Mouse (Mus musculus) right cerebral cortex, postnatal 14 days (tissue): Measurements from ENCODE around the gene Pcx.

Experiments used
- DNase-seq: peaks from one replicate; pipeline ENCODE4 v3.0.0; 2022

Gene Pcx

DNA sequence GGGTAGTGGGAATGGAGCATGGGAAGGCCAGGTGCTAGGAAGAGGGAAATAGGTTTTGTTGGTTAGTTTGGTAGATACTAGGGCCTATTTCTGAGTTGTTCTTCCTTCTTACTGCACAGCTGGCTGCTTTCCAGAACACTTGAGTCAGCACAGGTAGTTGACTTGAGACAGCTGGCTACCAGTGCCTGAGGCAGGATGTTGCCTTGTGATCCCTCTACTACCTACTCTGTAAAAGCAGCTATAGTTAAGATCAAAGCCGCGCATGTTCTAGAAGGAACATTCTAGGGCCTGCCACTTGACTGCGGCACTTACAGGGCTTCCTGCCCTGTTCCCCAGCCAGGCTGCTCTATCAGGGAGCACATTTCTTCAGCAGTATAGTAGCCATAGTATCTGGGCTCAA is 79.8 kb downstream of the Pcx start:
- DNase-seq, result no peak

DNA sequence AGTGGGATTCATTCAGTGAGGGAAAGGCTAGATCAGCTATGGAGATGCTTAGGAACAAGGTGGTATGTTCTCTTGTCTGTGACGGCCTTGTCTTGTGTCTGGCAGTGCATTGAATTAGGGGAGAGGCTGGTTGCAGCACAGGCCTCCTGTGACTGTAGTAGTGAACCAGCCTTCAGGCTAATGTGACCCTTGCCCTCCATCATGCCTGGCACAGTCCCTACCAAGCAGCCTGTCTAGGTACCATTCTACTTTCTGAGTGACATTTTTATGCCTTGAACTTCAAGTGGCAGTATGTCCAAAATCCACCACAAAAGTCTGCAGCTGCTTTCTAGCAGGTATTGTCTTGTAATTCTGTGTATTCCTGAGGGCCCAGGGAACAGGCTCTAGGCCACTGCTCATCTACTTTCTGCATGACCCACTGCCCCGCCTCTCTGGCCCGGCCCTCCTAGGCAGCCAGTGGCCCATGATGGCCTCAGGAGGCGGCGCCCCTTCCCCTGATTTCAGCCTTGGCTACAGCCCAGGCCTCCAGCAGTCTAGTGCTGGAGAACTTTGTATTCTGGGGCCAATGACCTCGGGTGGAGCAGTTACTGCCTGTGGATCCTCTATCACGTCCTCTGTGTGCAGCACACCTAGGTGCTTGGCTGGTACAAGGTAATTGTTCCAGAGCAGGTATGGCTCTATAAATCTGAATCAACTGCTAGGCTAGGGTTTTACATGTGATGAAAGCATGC is 83.7 kb downstream of the Pcx start:
- DNase-seq, result no peak

DNA sequence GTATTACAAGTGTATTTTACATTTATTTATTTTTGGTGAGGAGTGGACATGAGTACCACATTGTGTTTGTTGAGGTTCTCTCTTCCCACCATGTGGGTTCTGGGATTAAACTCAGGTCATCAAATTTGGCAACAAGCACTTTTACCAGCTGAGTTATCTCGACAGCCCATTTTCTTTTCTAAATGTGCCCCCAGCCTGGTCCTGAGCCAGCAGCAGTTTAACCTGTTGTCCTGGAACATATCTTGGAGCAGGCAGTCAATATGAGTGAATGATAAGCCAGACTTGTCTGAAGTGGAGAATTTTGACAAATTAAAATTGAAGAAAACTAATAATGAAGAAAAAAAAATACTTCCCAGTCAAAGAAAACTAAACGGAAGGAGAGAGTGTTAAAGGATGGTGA is 85.8 kb downstream of the Pcx start:
- DNase-seq, result no peak

DNA sequence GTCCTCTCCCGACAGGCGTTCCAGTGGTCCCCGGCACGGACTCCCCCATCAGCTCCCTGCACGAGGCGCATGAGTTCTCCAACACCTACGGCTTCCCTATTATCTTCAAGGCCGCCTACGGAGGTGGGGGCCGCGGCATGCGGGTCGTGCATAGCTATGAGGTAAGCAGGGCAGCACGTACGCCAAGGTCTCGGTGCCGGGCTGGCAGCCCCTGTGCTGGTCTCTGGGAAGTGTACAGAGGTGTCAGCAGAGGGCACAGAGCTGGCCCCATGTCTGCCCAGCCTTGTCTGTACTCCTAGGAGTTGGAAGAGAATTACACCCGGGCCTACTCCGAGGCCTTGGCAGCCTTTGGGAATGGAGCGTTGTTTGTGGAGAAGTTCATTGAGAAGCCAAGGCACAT is 92.2 kb downstream of the Pcx start:
- DNase-seq, result no peak

DNA sequence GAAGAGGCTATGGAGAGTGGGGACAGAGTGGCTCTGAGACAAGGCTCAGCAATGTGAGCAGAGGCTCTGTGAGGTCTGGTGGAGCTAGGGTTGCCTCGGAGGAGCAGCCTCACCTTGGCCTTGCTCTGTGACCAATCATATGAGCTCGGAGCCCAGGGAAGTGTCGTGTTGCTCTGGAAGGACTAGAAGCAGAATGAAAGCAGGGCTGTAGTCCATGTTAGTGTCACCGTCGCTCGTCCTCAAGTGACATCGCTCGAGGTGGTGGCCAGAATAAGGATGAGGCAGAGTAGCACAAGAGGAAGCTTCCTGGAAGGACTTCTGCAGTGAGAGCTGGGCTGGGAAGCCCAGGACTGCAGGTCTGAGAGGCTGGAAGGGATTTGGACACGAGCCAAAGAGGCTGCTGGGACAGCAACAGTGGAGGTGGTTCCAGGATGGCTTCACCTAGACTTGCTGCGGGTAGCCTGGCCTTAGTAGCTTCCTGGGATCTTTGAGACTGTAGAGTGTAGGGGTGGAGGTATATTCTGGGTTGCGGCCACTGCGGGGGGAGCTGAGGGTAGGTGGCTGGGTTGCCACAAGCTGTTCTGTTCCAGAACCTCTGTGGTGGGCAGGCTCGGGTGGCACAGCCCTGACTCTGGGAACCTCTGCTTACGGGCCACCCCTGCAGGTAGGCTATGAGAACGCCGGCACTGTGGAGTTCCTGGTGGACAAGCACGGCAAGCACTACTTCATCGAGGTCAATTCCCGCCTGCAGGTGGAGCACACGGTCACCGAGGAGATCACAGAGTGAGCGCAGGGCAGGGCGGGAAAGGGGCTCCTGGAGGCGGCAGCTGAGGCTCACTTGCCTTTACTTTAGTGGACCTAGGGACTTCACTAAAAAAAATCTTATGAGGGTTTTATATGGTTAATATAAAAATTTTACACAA is 93.8 kb downstream of the Pcx start:
- DNase-seq, result no peak

DNA sequence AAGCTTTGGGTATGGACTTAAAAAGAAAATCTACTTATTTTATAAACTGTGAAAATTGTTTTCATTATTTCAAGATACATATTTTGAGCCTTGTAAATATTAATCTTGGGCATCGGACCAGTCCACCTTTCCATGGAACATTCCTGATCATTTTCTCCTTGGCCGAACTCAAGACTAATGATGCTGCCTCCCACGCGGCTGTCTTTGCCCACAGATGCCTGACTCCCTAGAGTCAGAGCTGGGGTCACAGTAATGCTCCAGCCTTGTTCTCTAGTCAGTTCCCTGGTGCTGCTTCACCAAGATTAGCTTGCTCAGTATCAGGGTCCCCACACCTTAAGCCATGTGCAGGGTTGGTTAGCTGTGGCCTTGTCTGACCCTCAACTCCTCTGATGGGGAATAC is 95.4 kb downstream of the Pcx start:
- no peak for DNase-seq

DNA sequence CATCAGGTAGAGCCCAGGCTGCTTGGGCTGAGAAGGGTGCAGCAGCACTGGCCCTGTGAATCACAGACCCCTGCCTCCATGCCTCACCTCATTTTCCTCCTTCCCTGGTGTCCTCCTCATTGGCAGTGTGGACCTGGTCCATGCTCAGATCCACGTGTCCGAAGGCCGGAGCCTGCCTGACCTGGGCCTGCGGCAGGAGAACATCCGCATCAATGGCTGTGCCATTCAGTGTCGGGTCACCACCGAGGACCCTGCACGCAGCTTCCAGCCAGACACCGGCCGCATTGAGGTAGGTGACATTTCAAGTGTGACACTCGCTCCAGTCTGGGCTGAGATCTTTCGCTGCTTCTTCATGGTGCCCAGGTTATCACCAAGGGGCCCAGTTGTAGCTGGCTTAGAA is 97.1 kb downstream of the Pcx start:
- no peak for DNase-seq

DNA sequence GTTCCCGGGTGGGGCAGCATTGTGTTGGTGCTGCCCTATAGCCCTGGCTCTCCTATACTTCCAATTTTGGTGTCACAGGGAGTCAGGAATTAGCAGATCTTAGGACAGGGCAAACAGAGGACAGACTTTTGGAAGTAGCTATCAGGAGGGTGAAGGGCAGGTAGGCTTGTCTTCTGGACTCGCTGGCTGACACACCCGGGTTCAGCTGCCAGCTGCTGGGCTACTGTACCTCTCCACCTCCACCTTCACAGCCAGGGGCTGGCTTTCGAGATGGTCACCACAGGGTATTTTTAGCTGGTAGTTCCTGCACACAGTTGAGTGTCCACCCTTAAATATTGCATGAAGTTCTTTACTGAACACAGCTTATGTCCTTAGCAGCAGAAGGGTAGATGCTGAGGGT is 98.2 kb downstream of the Pcx start:
- no peak for DNase-seq

DNA sequence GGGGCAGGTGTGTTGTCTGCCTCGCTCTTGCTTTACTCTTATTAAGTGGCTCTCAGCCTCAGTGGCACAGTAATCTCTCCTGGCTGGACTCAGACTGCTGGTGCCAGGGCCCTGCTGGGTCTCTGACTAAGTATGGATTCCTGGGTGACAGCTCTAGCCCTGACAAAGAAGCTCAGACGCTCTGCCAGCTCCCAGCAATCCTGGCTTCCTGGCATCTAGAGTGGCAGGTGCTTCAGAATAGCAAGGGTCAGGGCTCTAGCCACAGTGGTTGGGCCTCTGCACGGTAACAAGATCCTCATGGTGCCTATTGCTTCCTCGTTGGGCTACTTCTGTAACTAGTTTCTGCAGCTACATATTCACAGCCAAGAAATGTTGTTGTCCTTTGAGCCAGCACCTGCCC is 99.8 kb downstream of the Pcx start:
- no peak for DNase-seq

DNA sequence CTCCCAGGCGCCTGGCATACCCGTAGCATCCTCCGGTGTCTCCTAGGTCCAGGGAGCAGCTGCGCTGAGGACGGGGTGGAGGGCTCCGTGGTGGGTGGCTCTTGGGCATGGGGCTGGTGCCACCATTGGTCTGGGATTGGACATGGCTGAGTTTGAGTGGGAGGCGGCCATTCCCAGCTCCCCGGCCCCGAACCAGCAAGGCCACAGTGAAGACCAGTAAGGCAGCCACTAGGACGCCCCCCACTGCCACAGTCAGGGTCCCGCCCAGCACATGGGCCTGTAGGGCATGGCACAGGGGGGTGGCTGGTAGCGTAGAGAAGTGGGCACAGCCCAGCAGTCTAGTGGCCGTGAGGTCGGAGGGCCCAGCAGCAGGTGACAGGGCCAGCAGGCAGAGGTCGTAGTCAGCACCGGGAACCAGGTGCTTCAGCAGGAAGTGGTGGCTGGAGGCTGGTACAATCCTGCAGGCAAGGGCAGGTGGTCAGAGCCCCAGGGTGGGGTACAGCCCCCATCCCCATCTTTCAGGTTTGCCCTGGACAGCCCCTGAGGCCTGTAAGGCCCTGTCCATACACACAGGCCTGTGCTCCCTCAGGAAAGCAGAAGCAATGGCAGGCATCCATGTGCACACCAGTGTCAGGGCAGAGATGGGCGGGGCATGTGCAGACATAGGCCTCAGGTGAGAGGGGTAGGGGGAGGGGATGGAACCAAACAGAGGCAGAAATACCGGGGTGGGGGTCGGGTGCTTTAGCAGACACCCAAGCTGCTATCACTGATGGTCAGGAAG is 102.1 kb downstream of the Pcx start:
- no peak for DNase-seq

DNA sequence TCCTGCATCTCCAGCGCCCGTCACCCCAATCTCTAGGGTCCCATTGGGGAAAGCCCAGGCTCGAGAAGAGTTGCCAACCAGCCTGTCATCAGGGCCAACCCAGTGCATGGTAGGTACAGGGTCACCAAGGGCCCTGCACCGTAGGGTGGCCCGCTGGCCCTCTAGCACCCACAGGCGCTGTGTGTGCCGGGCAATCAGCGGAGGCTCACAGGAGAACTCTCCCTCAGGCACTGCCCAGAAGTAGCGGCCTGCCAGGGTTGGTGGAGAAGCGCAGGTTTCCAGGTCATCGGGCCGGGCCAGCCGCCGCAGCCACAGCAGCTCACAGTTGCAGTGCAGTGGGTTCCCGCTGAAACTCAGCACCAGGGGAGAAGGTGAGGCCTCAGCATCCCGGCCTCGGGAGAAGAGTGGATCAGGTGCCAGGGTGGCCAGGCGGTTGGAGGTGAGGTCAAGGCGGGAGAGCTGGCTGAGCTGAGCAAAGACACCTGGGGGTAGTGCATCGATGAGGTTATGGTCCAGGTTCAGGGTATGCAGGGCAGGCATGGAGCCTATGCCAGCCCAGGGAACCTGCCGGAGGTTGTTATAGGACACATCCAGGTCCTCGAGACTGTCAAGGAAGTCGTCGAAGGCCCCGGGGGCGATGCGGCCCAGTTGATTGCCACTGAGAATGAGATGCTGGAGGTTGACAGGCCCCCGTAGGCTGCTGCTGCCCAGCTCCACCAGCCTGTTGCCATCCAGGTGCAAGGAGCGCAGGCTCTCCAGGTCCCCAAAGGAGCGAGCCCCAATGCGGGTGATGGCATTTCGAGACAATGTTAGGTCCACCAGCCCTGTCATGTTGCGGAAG is 103.4 kb downstream of the Pcx start:
- no peak for DNase-seq

DNA sequence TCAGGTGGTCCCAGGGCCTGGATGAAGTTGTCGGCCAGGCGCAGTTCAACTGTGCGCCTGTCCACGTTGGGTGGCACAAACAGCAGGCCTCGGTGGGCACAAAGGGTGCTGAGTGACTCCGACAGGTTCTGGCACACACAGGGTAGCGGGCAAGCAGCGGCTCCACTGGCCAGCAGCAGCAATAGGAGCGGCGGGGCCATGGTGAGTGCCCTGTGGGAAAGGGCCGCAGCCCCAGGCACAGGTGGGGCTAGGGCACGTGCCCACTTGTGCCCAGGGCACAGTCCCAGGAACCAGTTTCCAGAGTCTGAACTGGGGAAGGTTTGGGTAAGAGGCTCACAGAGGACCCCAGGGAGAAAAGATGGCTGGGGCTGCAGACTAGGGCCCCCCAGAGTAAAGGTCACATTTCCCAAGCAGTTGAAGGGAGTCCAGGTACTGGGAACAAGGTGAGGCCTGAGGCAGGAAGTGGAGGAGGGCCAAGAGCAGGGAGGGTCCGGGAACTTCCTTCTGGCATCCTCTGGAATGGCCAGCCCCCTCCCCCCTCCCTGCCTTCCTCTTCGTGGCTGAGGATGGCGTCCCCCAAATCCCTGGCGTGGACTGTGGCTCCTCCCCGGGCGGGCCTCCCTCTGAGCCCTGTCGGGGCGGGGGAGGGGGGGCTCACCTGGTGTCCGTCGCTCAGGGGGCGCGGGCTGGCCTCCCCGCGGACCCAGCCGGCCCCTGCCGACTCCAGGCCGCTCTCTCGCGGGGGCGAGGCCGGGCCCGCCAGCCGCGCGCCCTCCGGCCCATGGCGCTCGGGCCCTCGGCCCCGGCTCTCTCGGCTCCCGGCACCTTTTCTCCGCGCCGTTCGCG is 104.3 kb downstream of the Pcx start:
- peak; percentile 55 for DNase-seq

DNA sequence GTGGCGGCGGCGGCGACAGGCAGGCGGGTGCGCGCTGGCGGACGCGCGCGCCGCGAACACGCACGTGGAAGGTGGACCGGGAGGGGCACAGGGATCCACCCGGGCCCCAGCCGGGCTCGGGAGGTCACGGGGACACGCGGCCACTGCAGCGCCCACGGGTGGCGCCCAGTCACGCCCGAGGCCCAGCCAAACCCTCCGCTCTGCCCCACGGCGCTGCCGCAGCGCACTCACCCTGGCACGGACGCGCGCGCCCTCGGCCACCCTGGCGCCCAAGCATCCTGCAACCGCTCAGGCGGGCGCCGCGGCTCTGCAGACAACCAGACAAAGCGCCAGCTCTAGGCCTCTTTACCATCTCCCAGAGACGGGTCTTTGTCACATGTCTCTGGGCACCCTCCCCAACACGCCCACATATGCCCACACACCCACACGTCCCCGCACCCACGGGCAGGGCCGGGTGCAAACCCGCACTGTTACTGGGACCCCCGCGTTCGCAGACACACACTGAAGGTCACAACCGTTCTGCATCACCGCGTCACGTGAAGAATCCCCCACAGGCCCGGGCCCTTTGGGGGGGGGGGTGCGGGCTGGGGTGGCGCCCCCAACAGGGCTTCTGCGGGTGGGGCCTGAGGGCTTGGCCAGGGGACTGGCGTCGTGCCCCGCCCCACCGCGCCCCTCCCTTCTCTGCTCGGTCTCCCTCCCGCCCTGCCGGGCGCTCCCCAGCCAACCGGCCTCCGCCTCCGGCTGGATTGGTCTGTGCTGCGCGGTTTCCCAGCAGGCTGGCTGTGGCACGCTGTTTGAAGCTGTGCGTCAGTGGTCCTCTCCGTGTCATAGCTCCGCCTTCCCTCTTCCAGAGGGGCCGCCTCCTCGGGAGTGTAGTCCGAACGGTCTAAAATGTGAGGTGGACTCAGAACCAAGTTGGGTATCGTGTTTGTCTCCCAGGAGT is 105.2 kb downstream of the Pcx start, which contains the start of gene Lrfn4:
Gene Lrfn4, minus strand, starts transcription at position 517 of the 943 bp plus-strand sequence.
- DNase-seq, result peak; percentile 89

DNA sequence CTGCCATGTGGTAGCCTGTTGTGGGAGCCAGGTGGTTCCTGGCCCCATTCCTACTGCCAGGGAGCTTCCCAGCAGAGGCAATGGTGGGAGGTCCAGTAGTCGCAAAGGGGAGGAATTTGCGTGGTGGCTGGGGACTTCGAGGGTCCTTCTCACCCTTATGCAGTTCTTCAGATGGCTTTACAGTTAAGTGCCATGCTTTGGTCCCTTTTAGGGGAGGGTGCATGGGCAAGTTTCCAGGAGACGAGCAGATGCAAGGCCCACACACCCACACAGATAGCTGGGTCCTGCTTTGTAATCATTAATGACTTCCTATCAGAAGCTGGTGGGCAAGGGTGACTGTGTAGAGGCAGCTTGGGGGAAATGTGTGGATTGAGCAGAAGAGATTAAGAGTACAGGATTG is 106.3 kb downstream of the Pcx start:
- DNase-seq, result no peak

DNA sequence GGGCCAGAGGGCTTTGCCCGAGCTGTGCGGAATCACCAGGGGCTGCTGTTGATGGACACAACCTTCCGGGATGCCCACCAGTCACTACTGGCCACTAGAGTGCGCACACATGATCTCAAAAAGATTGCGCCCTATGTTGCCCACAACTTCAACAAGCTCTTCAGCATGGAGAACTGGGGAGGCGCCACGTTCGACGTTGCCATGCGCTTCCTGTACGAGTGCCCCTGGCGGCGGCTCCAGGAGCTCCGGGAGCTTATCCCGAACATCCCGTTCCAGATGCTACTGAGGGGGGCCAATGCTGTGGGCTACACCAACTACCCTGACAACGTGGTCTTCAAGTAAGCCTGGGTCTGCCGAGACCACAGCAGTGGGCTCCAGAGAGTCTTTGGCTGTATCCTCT is 107.9 kb downstream of the Pcx start:
- DNase-seq, result peak; percentile 58

DNA sequence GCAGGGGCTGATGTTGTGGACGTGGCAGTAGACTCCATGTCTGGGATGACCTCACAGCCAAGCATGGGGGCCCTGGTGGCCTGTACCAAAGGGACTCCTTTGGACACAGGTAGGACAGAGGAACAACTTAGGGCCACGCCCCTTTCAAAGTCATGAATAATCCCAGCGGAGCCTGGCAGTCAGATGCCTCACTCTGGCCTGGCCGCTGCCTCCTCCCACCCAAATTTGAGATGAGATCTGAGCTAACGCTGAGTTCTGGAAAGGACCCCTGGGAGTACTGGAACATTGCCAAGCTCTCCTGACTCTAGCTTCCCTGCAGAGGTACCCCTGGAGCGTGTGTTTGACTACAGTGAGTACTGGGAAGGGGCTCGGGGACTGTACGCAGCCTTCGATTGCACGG is 109.2 kb downstream of the Pcx start:
- DNase-seq, result no peak

DNA sequence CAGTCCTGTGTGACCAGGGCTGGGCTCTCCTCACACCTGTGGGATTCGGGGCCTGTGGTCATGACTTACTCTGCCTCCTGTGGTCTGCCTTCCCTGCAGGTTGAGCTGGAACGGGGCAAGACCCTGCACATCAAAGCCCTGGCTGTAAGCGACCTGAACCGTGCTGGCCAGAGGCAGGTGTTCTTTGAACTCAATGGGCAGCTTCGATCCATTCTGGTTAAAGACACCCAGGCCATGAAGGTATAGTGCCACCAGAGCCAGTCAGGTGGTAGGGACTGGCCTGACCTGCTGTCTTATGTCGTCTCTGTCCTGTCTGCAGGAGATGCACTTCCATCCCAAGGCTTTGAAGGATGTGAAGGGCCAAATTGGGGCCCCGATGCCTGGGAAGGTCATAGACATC is 110.4 kb downstream of the Pcx start:
- no peak for DNase-seq

DNA sequence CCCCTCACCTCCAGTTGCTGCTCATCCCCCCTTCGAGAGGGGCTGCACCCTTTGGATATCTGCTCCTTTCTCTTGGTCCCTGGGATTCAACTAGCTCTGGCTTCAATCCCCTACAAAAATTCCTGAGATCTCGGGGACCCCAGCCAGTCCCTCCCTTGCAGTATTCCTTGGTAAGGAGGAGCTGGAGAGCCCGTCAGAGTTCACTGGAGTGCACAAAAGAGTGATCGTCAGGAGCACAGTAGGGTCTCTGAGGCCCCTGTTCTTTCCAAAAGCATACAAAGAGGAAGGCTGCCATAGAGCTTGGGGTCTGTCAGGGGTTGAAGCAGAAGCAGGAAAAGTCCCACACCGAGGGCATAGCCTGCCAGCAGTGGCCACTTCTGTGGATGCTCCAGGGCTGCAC is 112.5 kb downstream of the Pcx start:
- no peak for DNase-seq

DNA sequence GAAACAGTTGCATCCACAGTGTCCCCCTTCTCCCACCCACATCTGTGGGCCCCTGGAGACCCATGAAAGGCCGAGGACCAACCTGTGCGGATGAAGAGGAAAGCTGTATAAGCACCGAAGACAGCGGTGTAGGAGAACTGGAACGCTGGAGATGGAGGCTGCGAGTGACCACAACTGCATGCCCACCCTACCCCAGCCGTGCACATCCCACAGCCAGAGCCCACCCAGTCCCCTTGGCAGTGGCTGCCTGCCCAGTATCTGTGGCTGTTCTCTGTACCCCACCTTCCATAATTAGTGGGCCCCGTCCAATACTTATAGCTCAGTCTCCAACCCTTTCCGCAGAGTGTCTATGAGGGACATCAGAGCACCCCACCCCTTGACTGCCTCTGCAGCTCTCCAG is 113.1 kb downstream of the Pcx start:
- DNase-seq, result no peak

DNA sequence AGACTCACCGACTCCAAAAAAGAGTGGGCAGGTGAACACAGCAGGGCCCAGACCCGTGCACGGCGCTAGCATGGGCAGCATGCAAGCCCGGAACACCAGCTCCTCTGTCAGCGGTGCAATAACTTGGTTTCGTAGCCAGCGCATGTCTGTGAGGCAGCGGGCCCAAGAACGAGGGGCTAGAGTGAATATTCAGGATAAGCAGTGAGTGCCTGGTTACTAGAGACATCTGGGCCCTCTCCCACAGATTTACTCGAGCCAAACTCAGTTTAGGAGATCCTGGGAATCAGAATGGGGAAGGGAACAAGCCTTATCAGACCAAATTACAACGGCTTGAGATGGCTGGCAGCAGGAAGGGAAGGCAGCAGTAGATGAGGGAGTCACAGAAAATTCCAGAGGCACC is 113.7 kb downstream of the Pcx start:
- DNase-seq, result no peak
